Mouse (Mus musculus): Measurements from ENCODE around the gene Mcl1. TPM values are rescaled to one million over a fixed set of nuclear protein-coding genes. Genes with fewer than 3 reads are reported as not detected.

Mcl1 gene
- polyA plus RNA-seq, 1 experiment from 2014 or later: 57.2 TPM

- H3K4me3 ChIP-seq (ENCODE audit: control insufficient read depth in 1 of 2, insufficient read depth in 1 of 2, low read depth in 1 of 2, low read length in 2 of 2): no peak overlapping the region
- H3K9ac ChIP-seq (ENCODE audit: low read length): no peak overlapping the region
- ATAC-seq (ENCODE audit: insufficient number of reproducible peaks, insufficient read depth, low FRiP score, low read depth): no peak
- H3K27ac ChIP-seq (replicated peaks in 1 of 2; ENCODE audit: control insufficient read depth in 1 of 2, insufficient read depth in 1 of 2, low read depth in 2 of 2, low read length in 2 of 2): no peak overlapping the region
- 92% methylated on average over 3 of the region's 3 CpGs for WGBS
- no peaks in the 10 kb centered on the region for H3K9me3 ChIP-seq (ENCODE audit: control insufficient read depth, low read length)
- no peaks in the 10 kb centered on the region for H3K36me3 ChIP-seq (ENCODE audit: control insufficient read depth, insufficient read depth, low read length)
- H3K27me3 ChIP-seq (ENCODE audit: control insufficient read depth, insufficient read depth, low read length): no peaks in the 10 kb centered on the region
- H3K4me2 ChIP-seq (ENCODE audit: low read length): no peak overlapping the region
- H3K4me1 ChIP-seq (ENCODE audit: control insufficient read depth in 2 of 2, insufficient read depth in 2 of 2, low read length in 2 of 2): peaks cover 8 to 28% of the 10 kb centered on the region in 2 experiments
These were observed 44.7 kb downstream of the Mcl1 start for GRCm38 (mm10) chr3:95703276-95703675.

GRCm38 (mm10) chr3:95704612-95705011 is 46.0 kb downstream of the Mcl1 start:
- no peak for ATAC-seq (ENCODE audit: insufficient number of reproducible peaks, insufficient read depth, low FRiP score, low read depth)
- Histone ChIP-seq H3K4me3 (ENCODE audit: control insufficient read depth in 1 of 2, insufficient read depth in 1 of 2, low read depth in 1 of 2, low read length in 2 of 2) (no peak overlapping the region), H3K9me3 (ENCODE audit: control insufficient read depth, low read length) (no peaks in the 10 kb centered on the region), H3K27ac (replicated peaks in 1 of 2; ENCODE audit: control insufficient read depth in 1 of 2, insufficient read depth in 1 of 2, low read depth in 2 of 2, low read length in 2 of 2) (no peak overlapping the region), H3K27me3 (ENCODE audit: control insufficient read depth, insufficient read depth, low read length) (no peaks in the 10 kb centered on the region), H3K4me2 (ENCODE audit: low read length) (no peak overlapping the region), H3K4me1 (ENCODE audit: control insufficient read depth in 2 of 2, insufficient read depth in 2 of 2, low read length in 2 of 2) (peaks cover 8 to 28% of the 10 kb centered on the region in 2 experiments), H3K36me3 (ENCODE audit: control insufficient read depth, insufficient read depth, low read length) (no peaks in the 10 kb centered on the region), H3K9ac (ENCODE audit: low read length) (no peak overlapping the region)
- WGBS: 84% methylated on average over 4 of the region's 4 CpGs

GRCm38 (mm10) chr3:95706273-95706672 is 47.7 kb downstream of the Mcl1 start:
- Histone ChIP-seq H3K9ac (ENCODE audit: low read length) (no peak overlapping the region), H3K27ac (replicated peaks in 1 of 2; ENCODE audit: control insufficient read depth in 1 of 2, insufficient read depth in 1 of 2, low read depth in 2 of 2, low read length in 2 of 2) (no peak overlapping the region), H3K9me3 (ENCODE audit: control insufficient read depth, low read length) (no peaks in the 10 kb centered on the region), H3K4me3 (ENCODE audit: control insufficient read depth in 1 of 2, insufficient read depth in 1 of 2, low read depth in 1 of 2, low read length in 2 of 2) (no peak overlapping the region), H3K36me3 (ENCODE audit: control insufficient read depth, insufficient read depth, low read length) (no peaks in the 10 kb centered on the region), H3K4me1 (ENCODE audit: control insufficient read depth in 2 of 2, insufficient read depth in 2 of 2, low read length in 2 of 2) (peaks cover 5 to 13% of the 10 kb centered on the region in 2 experiments), H3K4me2 (ENCODE audit: low read length) (no peak overlapping the region), H3K27me3 (ENCODE audit: control insufficient read depth, insufficient read depth, low read length) (no peaks in the 10 kb centered on the region)
- WGBS: 91% methylated on average over 4 of the region's 4 CpGs
- ATAC-seq (ENCODE audit: insufficient number of reproducible peaks, insufficient read depth, low FRiP score, low read depth): no peak

GRCm38 (mm10) chr3:95707497-95707896 is 48.9 kb downstream of the Mcl1 start:
- WGBS: 78% methylated on average over 7 of the region's 7 CpGs
- 0 out of 4 replicates have a peak, but pooled peaks cover 0 to under 1% of the 10 kb centered on the region in 2 experiments for H3K4me1 ChIP-seq (ENCODE audit: control insufficient read depth in 2 of 2, insufficient read depth in 2 of 2, low read length in 2 of 2)
- no peak overlapping the region for H3K27ac ChIP-seq (replicated peaks in 1 of 2; ENCODE audit: control insufficient read depth in 1 of 2, insufficient read depth in 1 of 2, low read depth in 2 of 2, low read length in 2 of 2)
- H3K9ac ChIP-seq (ENCODE audit: low read length): no peak overlapping the region
- H3K27me3 ChIP-seq (ENCODE audit: control insufficient read depth, insufficient read depth, low read length): no peaks in the 10 kb centered on the region
- no peaks in the 10 kb centered on the region for H3K9me3 ChIP-seq (ENCODE audit: control insufficient read depth, low read length)
- no peaks in the 10 kb centered on the region for H3K36me3 ChIP-seq (ENCODE audit: control insufficient read depth, insufficient read depth, low read length)
- no peak overlapping the region for H3K4me2 ChIP-seq (ENCODE audit: low read length)
- no peak for ATAC-seq (ENCODE audit: insufficient number of reproducible peaks, insufficient read depth, low FRiP score, low read depth)
- H3K4me3 ChIP-seq (ENCODE audit: control insufficient read depth in 1 of 2, insufficient read depth in 1 of 2, low read depth in 1 of 2, low read length in 2 of 2): no peak overlapping the region

GRCm38 (mm10) chr3:95709044-95709443 is 50.5 kb downstream of the Mcl1 start:
- Histone ChIP-seq H3K27ac (replicated peaks in 1 of 2; ENCODE audit: control insufficient read depth in 1 of 2, insufficient read depth in 1 of 2, low read depth in 2 of 2, low read length in 2 of 2) (no peak overlapping the region), H3K4me2 (ENCODE audit: low read length) (no peak overlapping the region), H3K4me3 (ENCODE audit: control insufficient read depth in 1 of 2, insufficient read depth in 1 of 2, low read depth in 1 of 2, low read length in 2 of 2) (no peak overlapping the region), H3K4me1 (ENCODE audit: control insufficient read depth in 2 of 2, insufficient read depth in 2 of 2, low read length in 2 of 2) (no peaks in the 10 kb centered on the region), H3K9ac (ENCODE audit: low read length) (no peak overlapping the region), H3K27me3 (ENCODE audit: control insufficient read depth, insufficient read depth, low read length) (no peaks in the 10 kb centered on the region), H3K36me3 (ENCODE audit: control insufficient read depth, insufficient read depth, low read length) (no peaks in the 10 kb centered on the region), H3K9me3 (ENCODE audit: control insufficient read depth, low read length) (no peaks in the 10 kb centered on the region)
- 90% methylated on average over 4 of the region's 4 CpGs for WGBS
- no peak for ATAC-seq (ENCODE audit: insufficient number of reproducible peaks, insufficient read depth, low FRiP score, low read depth)

GRCm38 (mm10) chr3:95709967-95710366 is 51.4 kb downstream of the Mcl1 start:
- H3K36me3 ChIP-seq (ENCODE audit: control insufficient read depth, insufficient read depth, low read length): no peaks in the 10 kb centered on the region
- no peak overlapping the region for H3K27ac ChIP-seq (replicated peaks in 1 of 2; ENCODE audit: control insufficient read depth in 1 of 2, insufficient read depth in 1 of 2, low read depth in 2 of 2, low read length in 2 of 2)
- no peaks in the 10 kb centered on the region for H3K4me1 ChIP-seq (ENCODE audit: control insufficient read depth in 2 of 2, insufficient read depth in 2 of 2, low read length in 2 of 2)
- no peak overlapping the region for H3K9ac ChIP-seq (ENCODE audit: low read length)
- no peak overlapping the region for H3K4me2 ChIP-seq (ENCODE audit: low read length)
- H3K4me3 ChIP-seq (ENCODE audit: control insufficient read depth in 1 of 2, insufficient read depth in 1 of 2, low read depth in 1 of 2, low read length in 2 of 2): no peak overlapping the region
- no peak for ATAC-seq (ENCODE audit: insufficient number of reproducible peaks, insufficient read depth, low FRiP score, low read depth)
- H3K9me3 ChIP-seq (ENCODE audit: control insufficient read depth, low read length): no peaks in the 10 kb centered on the region
- no peaks in the 10 kb centered on the region for H3K27me3 ChIP-seq (ENCODE audit: control insufficient read depth, insufficient read depth, low read length)

Other genes with a start within 250 kb of the Mcl1 start
- 27.5 and 28.5 TPM in 2 replicates for gene Arnt, start 224.4 kb upstream of the Mcl1 start, polyA plus RNA-seq (2014; fragmentation: Nextera tagmentation; extraction: Ambion mirVana)
- 23.2 and 23.9 TPM in 2 replicates for gene Ctsk, start 159.5 kb upstream of the Mcl1 start, polyA plus RNA-seq (2014; fragmentation: Nextera tagmentation; extraction: Ambion mirVana)
- 19.0 and 28.3 TPM in 2 replicates for gene Ctss, start 132.0 kb upstream of the Mcl1 start, polyA plus RNA-seq (2014; fragmentation: Nextera tagmentation; extraction: Ambion mirVana)
- gene Hormad1, start 99.1 kb upstream of the Mcl1 start, polyA plus RNA-seq (2014; fragmentation: Nextera tagmentation; extraction: Ambion mirVana): not detected in 2 replicates
- 26.9 and 27.3 TPM in 2 replicates for gene Golph3l, start 69.9 kb upstream of the Mcl1 start, polyA plus RNA-seq (2014; fragmentation: Nextera tagmentation; extraction: Ambion mirVana)
- gene Ensa, start 33.8 kb upstream of the Mcl1 start, polyA plus RNA-seq (2014; fragmentation: Nextera tagmentation; extraction: Ambion mirVana): 47.4 and 51.1 TPM in 2 replicates
- 6.3 and 7.0 TPM in 2 replicates for gene Adamtsl4, start 29.1 kb downstream of the Mcl1 start, polyA plus RNA-seq (2014; fragmentation: Nextera tagmentation; extraction: Ambion mirVana)
- gene Ecm1, start 80.8 kb downstream of the Mcl1 start, polyA plus RNA-seq (2014; fragmentation: Nextera tagmentation; extraction: Ambion mirVana): 62.7 and 66.1 TPM in 2 replicates
- gene Tars2, start 101.4 kb downstream of the Mcl1 start, polyA plus RNA-seq (2014; fragmentation: Nextera tagmentation; extraction: Ambion mirVana): 38.9 and 41.3 TPM in 2 replicates
- 19.1 and 22.0 TPM in 2 replicates for gene Rprd2, start 160.1 kb downstream of the Mcl1 start, polyA plus RNA-seq (2014; fragmentation: Nextera tagmentation; extraction: Ambion mirVana)
- gene Prpf3, start 197.1 kb downstream of the Mcl1 start, polyA plus RNA-seq (2014; fragmentation: Nextera tagmentation; extraction: Ambion mirVana): 29.0 and 33.7 TPM in 2 replicates
- gene Mrps21, start 212.7 kb downstream of the Mcl1 start, polyA plus RNA-seq (2014; fragmentation: Nextera tagmentation; extraction: Ambion mirVana): 415 and 468 TPM in 2 replicates
- gene Ciart, start 223.5 kb downstream of the Mcl1 start, polyA plus RNA-seq (2014; fragmentation: Nextera tagmentation; extraction: Ambion mirVana): 3.1 and 3.9 TPM in 2 replicates
- gene BC028528, start 233.2 kb downstream of the Mcl1 start, polyA plus RNA-seq (2014; fragmentation: Nextera tagmentation; extraction: Ambion mirVana): 45.1 and 51.7 TPM in 2 replicates
- gene Aph1a, start 235.2 kb downstream of the Mcl1 start, polyA plus RNA-seq (2014; fragmentation: Nextera tagmentation; extraction: Ambion mirVana): 38.4 and 48.0 TPM in 2 replicates
- 45.5 and 49.7 TPM in 2 replicates for gene Car14, start 245.9 kb downstream of the Mcl1 start, polyA plus RNA-seq (2014; fragmentation: Nextera tagmentation; extraction: Ambion mirVana)